Mouse (Mus musculus) bone marrow, adult 2 months (tissue): ENCODE measurements around the gene Defb38.

Experiments
- CTCF ChIP-seq: fragments of 200-500 bp; IDR thresholded peaks from 2 replicates; pipeline ENCODE4 v1.5.1; 2011; ENCODE audit warnings: low read length, control low read depth; ENCODE audit not compliant: control insufficient read depth, insufficient read depth
- POLR2A ChIP-seq: fragments of 200-500 bp; IDR thresholded peaks from 2 replicates; pipeline ENCODE4 v1.6.1; 2011; ENCODE audit warnings: low read depth, mild to moderate bottlenecking, control low read depth, low read length, borderline replicate concordance; ENCODE audit not compliant: control insufficient read depth

DNA sequence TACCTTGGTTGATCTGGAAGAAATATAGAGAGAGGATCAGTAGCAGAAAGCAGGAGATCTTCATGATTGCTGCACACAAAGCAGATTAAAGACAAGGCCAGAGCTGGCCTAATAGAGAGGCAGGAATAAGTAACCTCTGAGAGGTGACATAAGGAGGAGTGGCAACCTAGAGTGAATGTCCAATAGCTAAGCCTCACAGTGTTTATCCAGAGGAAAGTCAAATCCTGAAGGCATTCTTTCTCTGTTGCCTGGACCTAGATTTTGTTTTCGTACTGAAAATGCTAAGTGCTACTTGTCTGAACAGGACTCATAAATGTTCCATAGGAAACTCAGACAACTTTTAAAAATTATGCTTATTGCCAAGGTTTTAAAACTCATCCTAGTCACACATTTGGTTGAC lies at the start of gene Defb38:
- TF ChIP-seq POLR2A (no peak), CTCF (no peak)
